Mouse (Mus musculus): ENCODE results near the gene Adipor1. TPM values are rescaled to one million over a fixed set of nuclear protein-coding genes. Genes with fewer than 3 reads are reported as not detected.

Adipor1 gene
- total and polyA plus RNA-seq, 3 experiments: 55.2 to 109 (median 94.1) TPM

DNA sequence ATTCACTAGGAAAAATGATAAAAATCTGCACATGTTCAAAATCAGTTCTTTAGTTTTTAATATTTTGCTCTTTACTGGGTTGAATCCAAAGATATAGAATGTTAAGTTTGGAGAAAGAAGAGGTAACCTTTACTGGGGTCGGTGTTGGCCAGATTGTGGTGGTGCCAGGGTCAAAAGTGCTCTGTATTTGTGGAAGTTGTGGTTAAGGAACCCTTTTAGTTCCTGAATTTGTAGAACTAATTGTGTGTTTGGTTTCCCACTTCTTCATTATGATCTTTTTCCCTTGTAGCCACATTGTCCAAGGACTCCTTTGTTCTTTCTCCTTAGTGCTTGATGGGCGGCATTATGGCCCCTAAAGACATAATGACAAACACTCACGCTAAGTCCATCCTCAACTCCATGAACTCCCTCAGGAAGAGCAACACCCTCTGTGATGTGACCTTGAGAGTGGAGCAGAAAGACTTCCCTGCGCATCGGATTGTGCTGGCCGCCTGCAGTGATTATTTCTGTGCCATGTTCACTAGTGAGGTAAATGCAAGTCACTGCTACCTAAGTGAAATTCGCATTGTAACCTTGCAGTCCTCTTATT lies 43.1 kb downstream of the Adipor1 start:
- H3K79me2 ChIP-seq (ENCODE audit: control insufficient read depth, insufficient read depth, low read length, poor library complexity): peaks cover 9% of the 10 kb centered on the region
- peak; percentile 20 for DNase-seq (ENCODE audit: low read depth, low spot score)
- no peak overlapping the region for H3K4me3 ChIP-seq (ENCODE audit: control insufficient read depth in 1 of 2, insufficient read depth in 1 of 2, low read depth in 2 of 2, low read length in 2 of 2)
- H3K36me3 ChIP-seq (ENCODE audit: control insufficient read depth in 1 of 2, insufficient read depth in 2 of 2, low read length in 2 of 2): peaks cover 8 to 45% of the 10 kb centered on the region in 2 experiments
- H3K9ac ChIP-seq (ENCODE audit: control insufficient read depth, low read depth, low read length, poor library complexity, severe bottlenecking): no peak overlapping the region
- H3K4me1 ChIP-seq (ENCODE audit: control insufficient read depth in 1 of 2, insufficient read depth in 2 of 2, low read length in 2 of 2): peaks cover 27 to 30% of the 10 kb centered on the region in 2 experiments
- H3K27ac ChIP-seq (ENCODE audit: control insufficient read depth, low read depth, low read length): no peak overlapping the region
- TF ChIP-seq RCOR1 (IDR thresholded peaks at IDR 0.05; ENCODE audit: low read depth, low read length) (peak; percentile 49), POLR2AphosphoS5 (IDR thresholded peaks at IDR 0.05; ENCODE audit: borderline replicate concordance, low read depth, low read length) (no peak), CHD2 (IDR thresholded peaks at IDR 0.05; ENCODE audit: low read length) (no peak), EP300 (IDR thresholded peaks at IDR 0.05; ENCODE audit: low read depth in 1 of 2, low read length in 2 of 2) (0 out of 4 replicates have a peak, but pooled peaks of 1 of the 2 experiments have one; percentile 23), ETS1 (IDR thresholded peaks at IDR 0.05; ENCODE audit: low read depth, low read length) (no peak), JUND (IDR thresholded peaks at IDR 0.05; ENCODE audit: low read depth, low read length) (no peak), TAL1 (IDR thresholded peaks at IDR 0.05; ENCODE audit: low read length) (peak; percentile 8; the same call in 1 of the 2 replicates)
- no peaks in the 10 kb centered on the region for H3K9me3 ChIP-seq (replicated peaks; ENCODE audit: insufficient read depth, low read length)
- no peaks in the 10 kb centered on the region for H3K27me3 ChIP-seq (ENCODE audit: control insufficient read depth in 1 of 2, insufficient read depth in 2 of 2, low read length in 2 of 2)

DNA sequence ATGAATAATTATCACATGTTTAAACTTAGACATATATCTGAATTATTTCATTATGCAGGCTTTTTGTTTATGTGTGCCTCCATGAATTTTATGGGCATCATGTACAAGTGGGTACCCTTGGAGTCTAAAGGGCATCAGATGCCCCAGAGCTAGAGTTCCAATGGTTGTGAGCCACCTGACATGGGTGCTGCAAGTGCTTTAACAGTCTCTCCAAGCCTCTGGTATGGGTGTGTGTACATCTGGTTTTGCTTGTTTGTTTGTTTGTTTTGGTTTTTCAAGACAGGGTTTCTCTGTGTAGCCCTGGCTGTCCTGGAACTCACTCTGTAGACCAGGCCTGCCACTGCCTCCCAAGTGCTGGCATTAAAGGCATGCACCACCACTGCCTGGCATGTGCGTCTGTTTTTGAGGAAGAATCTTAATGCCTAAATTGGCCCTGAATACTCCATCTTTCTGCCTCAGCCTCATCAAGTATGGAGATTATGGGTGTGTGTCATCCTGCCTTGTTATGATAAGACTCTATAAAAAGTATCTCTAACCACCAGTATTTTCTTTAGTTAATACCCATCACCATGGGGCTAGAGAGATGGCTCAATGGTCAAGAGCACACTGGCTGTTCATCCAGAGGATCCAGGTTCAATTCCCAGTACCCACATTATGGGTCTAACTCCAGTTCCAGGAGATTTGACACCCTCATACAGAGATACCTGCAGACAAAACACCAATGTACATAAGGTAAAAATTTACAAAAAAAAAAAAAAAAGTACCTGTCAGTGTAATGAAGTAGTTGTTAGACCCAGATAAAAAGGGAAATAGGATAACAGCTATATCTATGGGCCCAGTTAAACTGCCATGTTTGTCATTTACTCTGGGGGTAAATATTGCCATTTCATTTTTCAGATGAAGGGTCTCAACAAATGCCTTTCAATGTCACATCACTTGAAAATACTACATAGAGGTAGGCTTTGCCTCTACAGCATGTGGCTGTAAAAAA lies 45.4 kb downstream of the Adipor1 start:
- H3K27me3 ChIP-seq (ENCODE audit: control insufficient read depth in 1 of 2, insufficient read depth in 2 of 2, low read length in 2 of 2): no peaks in the 10 kb centered on the region
- no peaks in the 10 kb centered on the region for H3K9me3 ChIP-seq (replicated peaks; ENCODE audit: insufficient read depth, low read length)
- H3K4me3 ChIP-seq (ENCODE audit: control insufficient read depth in 1 of 2, insufficient read depth in 1 of 2, low read depth in 2 of 2, low read length in 2 of 2): no peak overlapping the region
- peak; percentile 82 for DNase-seq (ENCODE audit: low read depth, low spot score)
- H3K9ac ChIP-seq (ENCODE audit: control insufficient read depth, low read depth, low read length, poor library complexity, severe bottlenecking): no peak overlapping the region
- H3K79me2 ChIP-seq (ENCODE audit: control insufficient read depth, insufficient read depth, low read length, poor library complexity): peaks cover 4% of the 10 kb centered on the region
- peak overlapping the region; percentile 74 for H3K27ac ChIP-seq (ENCODE audit: control insufficient read depth, low read depth, low read length)
- peaks cover 24% of the 10 kb centered on the region in 2 experiments for H3K4me1 ChIP-seq (ENCODE audit: control insufficient read depth in 1 of 2, insufficient read depth in 2 of 2, low read length in 2 of 2)
- peaks cover 16 to 40% of the 10 kb centered on the region in 2 experiments for H3K36me3 ChIP-seq (ENCODE audit: control insufficient read depth in 1 of 2, insufficient read depth in 2 of 2, low read length in 2 of 2)
- TF ChIP-seq TBP (IDR thresholded peaks at IDR 0.05; ENCODE audit: low read depth, low read length) (peak; percentile 86), BHLHE40 (IDR thresholded peaks at IDR 0.05; ENCODE audit: borderline replicate concordance, low read depth, low read length) (no peak; the same call in none of the 2 replicates), MAZ (IDR thresholded peaks at IDR 0.05; ENCODE audit: low read depth, low read length) (no peak), JUND (IDR thresholded peaks at IDR 0.05; ENCODE audit: low read depth, low read length) (no peak), GABPA (IDR thresholded peaks at IDR 0.05; ENCODE audit: low read depth, low read length) (no peak), CTCF (IDR thresholded peaks at IDR 0.05 in 2 of 3, conservative IDR thresholded peaks at IDR 0.05 in 1 of 3; ENCODE audit: control insufficient read depth in 1 of 3, insufficient read depth in 1 of 3, low read depth in 2 of 3, low read length in 3 of 3, poor library complexity in 1 of 3, severe bottlenecking in 1 of 3) (no peak), TAL1 (IDR thresholded peaks at IDR 0.05; ENCODE audit: low read length) (peak; percentile 93), RCOR1 (IDR thresholded peaks at IDR 0.05; ENCODE audit: low read depth, low read length) (peak; percentile 87), USF1 (IDR thresholded peaks at IDR 0.05; ENCODE audit: low read depth, low read length) (no peak), POLR2AphosphoS2 (IDR thresholded peaks at IDR 0.05; ENCODE audit: low read length) (no peak), UBTF (IDR thresholded peaks at IDR 0.05; ENCODE audit: borderline replicate concordance, insufficient read depth, low read depth, low read length) (no peak), NELFE (IDR thresholded peaks at IDR 0.05; ENCODE audit: low read depth, low read length) (no peak), MAFK (IDR thresholded peaks at IDR 0.05; ENCODE audit: borderline replicate concordance, low read depth, low read length) (peak; percentile 66; the same call in 1 of the 2 replicates), CHD1 (IDR thresholded peaks at IDR 0.05; ENCODE audit: low read depth, low read length) (no peak), ZKSCAN1 (IDR thresholded peaks at IDR 0.05; ENCODE audit: low read depth, low read length) (peak; percentile 9; the same call in 1 of the 2 replicates), HCFC1 (IDR thresholded peaks at IDR 0.05; ENCODE audit: low read depth, low read length) (0 out of 2 replicates have a peak, but pooled peaks have one; percentile 34), KAT2A (conservative IDR thresholded peaks at IDR 0.05; ENCODE audit: low read depth, low read length) (no peak), USF2 (IDR thresholded peaks at IDR 0.05; ENCODE audit: borderline replicate concordance in 1 of 2, insufficient read depth in 1 of 2, low read depth in 1 of 2, low read length in 2 of 2) (no peak), NRF1 (IDR thresholded peaks at IDR 0.05; ENCODE audit: insufficient read depth, low read depth, low read length, poor library complexity, severe bottlenecking) (no peak), MYC (IDR thresholded peaks at IDR 0.05; ENCODE audit: low read depth, low read length) (peak; percentile 81; the same call in 1 of the 2 replicates), E2F4 (IDR thresholded peaks at IDR 0.05; ENCODE audit: borderline replicate concordance, low read depth, low read length) (no peak), GATA1 (IDR thresholded peaks at IDR 0.05; ENCODE audit: low read depth, low read length) (peak; percentile 90), MXI1 (IDR thresholded peaks at IDR 0.05; ENCODE audit: low read depth, low read length) (peak; percentile 71; the same call in 1 of the 2 replicates)

Measured in MEL (cell line).